Mouse (Mus musculus): Measurements from ENCODE around the gene Zfp93. TPM values are rescaled to one million over a fixed set of nuclear protein-coding genes. Genes with fewer than 3 reads are reported as not detected.

Zfp93 gene
- 7.4 and 11.1 TPM in 2 replicates for total RNA-seq (2014; rRNA removed)
- polyA plus RNA-seq (2015; fragmentation: Nextera tagmentation; extraction: Ambion mirVana), result 2.2 and 2.7 TPM in 2 replicates

- H3K27me3 ChIP-seq (ENCODE audit: insufficient read depth, low read length), result no peaks in the 10 kb centered on the region
- 0 out of 2 replicates have a peak, but pooled peaks cover 4% of the 10 kb centered on the region for H3K4me1 ChIP-seq (ENCODE audit: insufficient read depth, low read length)
- peak; percentile 89 for ATAC-seq (ENCODE audit: low FRiP score)
- H3K36me3 ChIP-seq (ENCODE audit: insufficient read depth, low read length), result peaks cover 13% of the 10 kb centered on the region; the same call in 1 of the 2 replicates
- DNase-seq (ENCODE audit: low spot score), result peak; percentile 96
- peak within 1 kb of the TSS; percentile 60 for H3K4me3 ChIP-seq (ENCODE audit: low read depth, low read length)
- no peaks in the 10 kb centered on the region for H3K9me3 ChIP-seq (ENCODE audit: low read length)
- WGBS, result under 1% methylated on average over 12 of the region's 12 CpGs
- no peak for TF ChIP-seq CTCF (IDR thresholded peaks at IDR 0.05)
- peak within 1 kb of the TSS; percentile 75 for H3K9ac ChIP-seq (replicated peaks; ENCODE audit: low read length, poor library complexity, severe bottlenecking)
- peak within 1 kb of the TSS; percentile 79 for H3K27ac ChIP-seq (ENCODE audit: low read depth, low read length)
- peak within 1 kb of the TSS; percentile 81 for H3K4me2 ChIP-seq (ENCODE audit: low read depth, low read length, poor library complexity, severe bottlenecking)
These were observed at the start of gene Zfp93 for GRCm38 (mm10) chr7:24270288-24270672. Gene Zfp93, plus strand, starts transcription at chr7:24270420.

GRCm38 (mm10) chr7:24237040-24237791 lies 33.0 kb upstream of the Zfp93 start, which contains the start of gene Zfp109:
Gene Zfp109, minus strand, starts transcription at chr7:24237560.
- H3K9ac ChIP-seq (replicated peaks; ENCODE audit: low read length, poor library complexity, severe bottlenecking), result peak within 1 kb of the TSS; percentile 51
- ATAC-seq (ENCODE audit: low FRiP score) (peak; percentile 87), DNase-seq (ENCODE audit: low spot score) (peak; percentile 72)
- no peak within 1 kb of the TSS for H3K27ac ChIP-seq (ENCODE audit: low read depth, low read length)
- 0 out of 2 replicates have a peak, but pooled peaks cover 3% of the 10 kb centered on the region for H3K36me3 ChIP-seq (ENCODE audit: insufficient read depth, low read length)
- H3K4me3 ChIP-seq (ENCODE audit: low read depth, low read length), result peak within 1 kb of the TSS; percentile 58
- H3K4me1 ChIP-seq (ENCODE audit: insufficient read depth, low read length), result no peaks in the 10 kb centered on the region
- no peaks in the 10 kb centered on the region for H3K9me3 ChIP-seq (ENCODE audit: low read length)
- H3K27me3 ChIP-seq (ENCODE audit: insufficient read depth, low read length), result no peaks in the 10 kb centered on the region
- H3K4me2 ChIP-seq (ENCODE audit: low read depth, low read length, poor library complexity, severe bottlenecking), result peak within 1 kb of the TSS; percentile 54
- 6% methylated on average over 27 of the region's 28 CpGs for WGBS
- no peak; the same call in 1 of the 2 replicates for TF ChIP-seq CTCF (IDR thresholded peaks at IDR 0.05)

GRCm38 (mm10) chr7:24253779-24254615 lies 16.2 kb upstream of the Zfp93 start:
- Histone ChIP-seq H3K4me1 (ENCODE audit: insufficient read depth, low read length) (peaks cover 3% of the 10 kb centered on the region), H3K9ac (replicated peaks; ENCODE audit: low read length, poor library complexity, severe bottlenecking) (peak overlapping the region; percentile 55; the same call in 1 of the 2 replicates), H3K27me3 (ENCODE audit: insufficient read depth, low read length) (no peaks in the 10 kb centered on the region), H3K9me3 (ENCODE audit: low read length) (no peaks in the 10 kb centered on the region), H3K27ac (ENCODE audit: low read depth, low read length) (no peak overlapping the region), H3K4me3 (ENCODE audit: low read depth, low read length) (peak overlapping the region; percentile 56), H3K4me2 (ENCODE audit: low read depth, low read length, poor library complexity, severe bottlenecking) (peak overlapping the region; percentile 71), H3K36me3 (ENCODE audit: insufficient read depth, low read length) (peaks cover 3% of the 10 kb centered on the region; the same call in 1 of the 2 replicates)
- WGBS, result 64% methylated on average over 9 of the region's 9 CpGs
- no peak for TF ChIP-seq CTCF (IDR thresholded peaks at IDR 0.05)
- peak; percentile 49 for ATAC-seq (ENCODE audit: low FRiP score)
- no peak for DNase-seq (ENCODE audit: low spot score)

- H3K4me1 ChIP-seq (ENCODE audit: insufficient read depth, low read length), result peaks cover 3% of the 10 kb centered on the region
- H3K36me3 ChIP-seq (ENCODE audit: insufficient read depth, low read length), result peaks cover 5% of the 10 kb centered on the region; the same call in 1 of the 2 replicates
These were observed 15.4 kb upstream of the Zfp93 start, which contains the start of gene Zfp108 for GRCm38 (mm10) chr7:24254633-24255474. Gene Zfp108, plus strand, starts transcription at chr7:24254794.

More at GRCm38 (mm10) chr7:24254633-24255474, 15.4 kb upstream of the Zfp93 start, which contains the start of gene Zfp108:
- DNase-seq (ENCODE audit: low spot score), result peak; percentile 95
- Histone ChIP-seq H3K4me2 (ENCODE audit: low read depth, low read length, poor library complexity, severe bottlenecking) (peak within 1 kb of the TSS; percentile 71), H3K4me3 (ENCODE audit: low read depth, low read length) (peak within 1 kb of the TSS; percentile 56), H3K27ac (ENCODE audit: low read depth, low read length) (peak within 1 kb of the TSS; percentile 34; the same call in 1 of the 2 replicates), H3K9ac (replicated peaks; ENCODE audit: low read length, poor library complexity, severe bottlenecking) (peak within 1 kb of the TSS; percentile 55), H3K27me3 (ENCODE audit: insufficient read depth, low read length) (no peaks in the 10 kb centered on the region), H3K9me3 (ENCODE audit: low read length) (no peaks in the 10 kb centered on the region)
- 21% methylated on average over 21 of the region's 21 CpGs for WGBS
- ATAC-seq (ENCODE audit: low FRiP score), result peak; percentile 83
- TF ChIP-seq CTCF (IDR thresholded peaks at IDR 0.05), result no peak

All from midbrain, postnatal 0 days (tissue).